Mouse (Mus musculus) bone marrow macrophage, adult 2 months (primary cell): ENCODE data around the gene Cpped1. TPM values are rescaled to one million over a fixed set of nuclear protein-coding genes. Genes with fewer than 3 reads are reported as not detected.

Source experiments
- H3K27ac ChIP-seq: 2 replicates; pipeline ENCODE4 v1.5.1; 2012; ENCODE audit warnings: low read depth, low read length; ENCODE audit not compliant: insufficient read depth
- H3K4me1 ChIP-seq: 2 replicates; pipeline ENCODE4 v1.6.1; 2012; ENCODE audit warnings: low read length; ENCODE audit not compliant: control insufficient read depth, insufficient read depth
- H3K4me3 ChIP-seq: 2 replicates; pipeline ENCODE4 v1.5.1; 2012; ENCODE audit warnings: mild to moderate bottlenecking, low read length, moderate library complexity; ENCODE audit not compliant: insufficient read depth
- CTCF ChIP-seq: IDR thresholded peaks from 2 replicates; pipeline ENCODE4 v1.5.1; 2012; ENCODE audit warnings: low read depth, mild to moderate bottlenecking, low read length, moderate library complexity
- POLR2A ChIP-seq: IDR thresholded peaks from 2 replicates; pipeline ENCODE4 v1.6.1; 2012; ENCODE audit warnings: mild to moderate bottlenecking, low read depth, low read length, borderline replicate concordance
- polyA plus RNA-seq: library from polyadenylated mRNA; stranded (reverse); fragments of >200 nt; gene quantifications from 2 replicates; pipeline ENCODE4 v1.2.4, GENCODE M21; 2012; ENCODE audit not compliant: missing spikeins, insufficient read depth, insufficient read length

Gene Cpped1
- polyA plus RNA-seq, 1 experiment: 20.7 TPM

- Histone ChIP-seq H3K4me3 (no peak overlapping the region), H3K27ac (no peak overlapping the region), H3K4me1 (peaks cover 15% of the 10 kb centered on the region)
- no peak for TF ChIP-seq CTCF
- TF ChIP-seq POLR2A: no peak
These were observed 60.1 kb downstream of the Cpped1 start for GRCm38 (mm10) chr16:11848990-11849658.

GRCm38 (mm10) chr16:11845309-11845708 lies 63.9 kb downstream of the Cpped1 start:
- Histone ChIP-seq H3K4me3 (no peak overlapping the region), H3K27ac (no peak overlapping the region), H3K4me1 (peaks cover 38% of the 10 kb centered on the region)
- TF ChIP-seq POLR2A (no peak), CTCF (no peak)

DNA sequence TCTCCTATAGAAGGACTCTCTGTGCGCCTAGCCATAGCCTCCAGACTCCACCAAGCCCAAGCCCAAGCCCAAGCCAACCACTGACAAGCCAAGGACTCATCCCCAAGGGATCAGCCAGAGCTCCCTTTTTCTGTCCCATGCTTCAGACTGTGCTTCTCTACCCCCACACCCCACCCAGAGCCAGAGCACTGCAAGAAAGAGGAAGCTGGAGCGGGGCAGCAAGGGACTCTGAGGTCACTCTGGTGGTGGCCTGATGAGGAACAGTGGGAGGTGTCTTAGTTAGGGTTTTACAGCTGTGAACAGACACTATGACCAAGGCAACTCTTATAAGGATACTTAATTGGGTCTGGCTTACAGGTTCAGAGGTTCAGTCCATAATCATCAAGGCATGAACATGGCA lies 65.8 kb downstream of the Cpped1 start:
- Histone ChIP-seq H3K4me3 (no peak overlapping the region), H3K4me1 (peaks cover 34% of the 10 kb centered on the region), H3K27ac (peak overlapping the region; percentile 56)
- no peak for TF ChIP-seq CTCF
- TF ChIP-seq POLR2A: no peak

DNA sequence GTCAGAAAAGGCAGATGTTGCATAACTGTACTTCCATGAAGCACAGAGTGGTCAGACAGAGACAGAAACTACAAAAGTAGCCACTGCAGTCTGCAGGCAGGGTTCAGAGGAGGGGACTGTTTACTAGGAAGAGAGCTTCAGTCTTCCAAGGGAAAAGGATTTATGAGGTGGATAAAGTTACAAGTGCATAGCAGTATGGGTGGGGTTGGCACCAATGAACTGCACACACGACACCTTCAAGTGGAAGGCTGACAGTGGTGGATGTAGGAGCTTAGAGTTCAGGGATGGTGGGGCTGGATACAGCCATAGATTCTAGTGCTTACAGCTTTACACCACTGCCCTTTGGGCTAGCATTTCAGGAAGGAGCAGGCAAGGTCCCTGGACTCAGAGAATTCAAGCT lies 75.8 kb downstream of the Cpped1 start:
- Histone ChIP-seq H3K27ac (no peak overlapping the region), H3K4me1 (peaks cover 8% of the 10 kb centered on the region), H3K4me3 (no peak overlapping the region)
- TF ChIP-seq POLR2A: no peak
- TF ChIP-seq CTCF: no peak

- Histone ChIP-seq H3K27ac (no peak overlapping the region), H3K4me1 (peaks cover 16% of the 10 kb centered on the region), H3K4me3 (no peak overlapping the region)
- TF ChIP-seq CTCF (no peak), POLR2A (no peak)
These were observed 80.4 kb downstream of the Cpped1 start for GRCm38 (mm10) chr16:11828816-11829215.

- TF ChIP-seq CTCF (no peak), POLR2A (no peak)
- H3K27ac ChIP-seq: no peak overlapping the region
- peaks cover 12% of the 10 kb centered on the region for H3K4me1 ChIP-seq
These were observed 84.4 kb downstream of the Cpped1 start for GRCm38 (mm10) chr16:11824833-11825232.

GRCm38 (mm10) chr16:11824385-11824784 lies 84.9 kb downstream of the Cpped1 start:
- Histone ChIP-seq H3K4me1 (peaks cover 12% of the 10 kb centered on the region), H3K4me3 (no peak overlapping the region), H3K27ac (no peak overlapping the region)
- TF ChIP-seq CTCF (no peak), POLR2A (no peak)

More at GRCm38 (mm10) chr16:11824833-11825232, 84.4 kb downstream of the Cpped1 start:
- H3K4me3 ChIP-seq: no peak overlapping the region

GRCm38 (mm10) chr16:11820791-11821190 lies 88.5 kb downstream of the Cpped1 start:
- no peak for TF ChIP-seq CTCF
- no peak for TF ChIP-seq POLR2A
- Histone ChIP-seq H3K27ac (no peak overlapping the region), H3K4me1 (peaks cover 12% of the 10 kb centered on the region)

GRCm38 (mm10) chr16:11814935-11815650 lies 94.2 kb downstream of the Cpped1 start:
- H3K4me1 ChIP-seq: no peaks in the 10 kb centered on the region
- TF ChIP-seq CTCF: no peak
- no peak for TF ChIP-seq POLR2A

More at GRCm38 (mm10) chr16:11820791-11821190, 88.5 kb downstream of the Cpped1 start:
- H3K4me3 ChIP-seq: no peak overlapping the region

GRCm38 (mm10) chr16:11812119-11812518 lies 97.1 kb downstream of the Cpped1 start:
- TF ChIP-seq POLR2A (no peak), CTCF (no peak)

More at GRCm38 (mm10) chr16:11814935-11815650, 94.2 kb downstream of the Cpped1 start:
- H3K4me3 ChIP-seq: no peak overlapping the region
- H3K27ac ChIP-seq: no peak overlapping the region

More at GRCm38 (mm10) chr16:11812119-11812518, 97.1 kb downstream of the Cpped1 start:
- no peak overlapping the region for H3K4me3 ChIP-seq
- no peak overlapping the region for H3K27ac ChIP-seq
- H3K4me1 ChIP-seq: no peaks in the 10 kb centered on the region
